Mouse (Mus musculus) cerebellum, adult 11 months (tissue): ENCODE data around the gene Tmx4.

Experiments used
- DNase-seq: peaks from one replicate; pipeline ENCODE4 v3.0.0; 2022

Gene Tmx4

DNA sequence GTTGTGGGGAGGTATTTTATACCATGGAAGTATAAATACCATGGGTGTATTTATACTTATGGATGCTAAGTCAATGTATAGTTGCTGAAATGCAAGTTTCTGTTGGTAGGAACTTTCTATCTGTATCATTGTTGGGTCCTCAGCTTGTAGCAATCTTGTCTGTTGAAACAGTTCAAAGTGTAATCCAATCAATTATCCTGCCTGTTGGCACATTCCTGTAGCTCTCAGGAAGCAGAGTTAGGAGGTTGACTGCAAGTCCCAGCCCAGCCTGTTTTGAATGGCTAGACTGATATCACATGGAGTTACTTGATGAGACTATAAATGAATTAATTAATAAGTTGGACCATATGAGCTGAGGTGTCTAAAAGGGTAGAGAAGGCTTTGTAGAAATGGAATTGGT lies 91.6 kb downstream of the Tmx4 start:
- no peak for DNase-seq

DNA sequence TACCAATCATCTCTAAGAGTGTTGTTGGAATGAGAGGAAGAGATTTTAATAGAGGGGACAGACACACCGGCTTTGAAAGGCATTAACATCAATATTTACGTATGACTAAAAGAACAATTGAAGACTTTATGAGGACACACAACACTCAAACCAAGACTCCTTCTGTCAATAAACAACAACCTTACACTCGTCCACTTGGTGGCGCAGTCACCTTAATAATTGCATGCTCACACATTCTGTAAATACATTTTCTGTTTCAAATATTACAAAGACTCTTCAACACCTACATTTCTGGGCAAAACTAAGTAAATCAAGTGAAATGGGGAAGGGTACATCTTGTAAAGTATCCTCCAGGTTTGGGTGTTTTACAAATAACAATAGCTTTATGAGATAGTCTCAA lies 94.2 kb downstream of the Tmx4 start:
- DNase-seq, result peak; percentile 28

DNA sequence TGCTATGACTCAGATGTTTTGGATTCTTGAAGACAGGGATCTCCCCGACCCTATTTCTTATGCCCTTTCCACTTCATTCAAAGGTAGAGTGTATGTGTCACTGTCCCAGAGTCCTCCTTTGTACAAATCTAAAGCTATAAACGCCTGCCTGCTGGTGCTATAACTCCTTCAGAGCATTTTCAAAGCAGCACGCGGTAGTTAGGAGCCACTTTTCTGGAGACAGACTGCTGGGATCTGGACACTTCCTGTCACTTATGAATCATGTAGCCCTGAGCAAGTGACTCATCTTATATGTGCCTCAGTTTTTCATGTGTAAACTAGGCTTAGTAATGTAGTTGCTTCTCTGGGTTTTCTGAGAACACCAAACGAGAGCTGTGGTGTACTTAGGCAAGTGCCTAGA lies 98.8 kb downstream of the Tmx4 start:
- DNase-seq, result no peak

DNA sequence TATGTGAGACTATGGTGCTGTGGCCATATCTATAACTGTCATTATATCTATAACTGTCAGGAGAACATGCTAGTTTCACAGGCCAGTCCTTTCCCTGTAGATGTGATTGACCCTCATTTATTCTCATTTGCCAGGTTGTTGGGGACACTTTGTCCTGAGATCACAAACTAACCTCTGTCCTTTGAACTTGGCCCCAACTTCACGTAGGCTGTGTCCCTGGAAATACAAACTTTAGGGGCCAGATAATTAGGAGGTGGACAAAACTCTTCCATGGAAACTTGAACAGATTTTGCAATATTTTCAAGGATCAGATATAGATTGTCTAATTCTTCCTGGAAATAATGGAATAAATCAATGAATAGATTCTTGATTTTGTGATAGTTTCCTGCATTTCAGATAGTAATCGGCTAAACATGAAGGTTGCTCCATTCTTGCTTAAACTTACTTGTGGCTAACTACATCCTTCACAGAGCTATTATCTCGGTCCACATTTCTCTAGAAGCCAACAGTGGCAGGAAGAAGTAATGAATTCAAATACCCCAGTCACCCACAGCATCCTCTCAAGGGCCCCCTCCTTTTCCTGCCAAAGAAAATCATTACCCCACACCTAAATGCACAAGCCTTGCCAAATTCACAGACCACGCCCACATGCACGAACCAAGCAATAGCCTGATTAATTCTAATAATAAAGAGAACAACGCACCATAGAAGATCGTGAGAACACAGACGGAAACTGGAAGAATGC lies 99.5 kb downstream of the Tmx4 start:
- no peak for DNase-seq
